Mouse (Mus musculus): ENCODE data around the gene Cd46. TPM values are rescaled to one million over a fixed set of nuclear protein-coding genes. Genes with fewer than 3 reads are reported as not detected.
A peak's percentile ranks its signal among the peaks of the same experiment; 100 is the strongest.

Cd46 gene
- polyA plus RNA-seq, 1 experiment from 2014 or later: 0.70 TPM

- no peak for TF ChIP-seq EP300 (optimal IDR thresholded peaks at IDR 0.05)
- TF ChIP-seq CTCF (IDR thresholded peaks at IDR 0.05; ENCODE audit: low read depth): no peak
- Histone ChIP-seq H3K4me1 (replicated peaks; ENCODE audit: control insufficient read depth, insufficient read depth) (no peaks in the 10 kb centered on the region), H3K9ac (ENCODE audit: low read length) (no peak overlapping the region), H3K4me3 (ENCODE audit: low read depth, low read length) (no peak overlapping the region), H3K9me3 (ENCODE audit: control insufficient read depth, low read length) (no peaks in the 10 kb centered on the region), H3K27me3 (ENCODE audit: control insufficient read depth, insufficient read depth, low read length) (no peaks in the 10 kb centered on the region), H3K4me2 (replicated peaks; ENCODE audit: low read depth) (no peak overlapping the region), H3K36me3 (ENCODE audit: control insufficient read depth, insufficient read depth, low read length) (no peaks in the 10 kb centered on the region), H3K27ac (replicated peaks) (no peak overlapping the region)
- WGBS: 61% methylated on average over 1 of the region's 1 CpGs
- DNase-seq (ENCODE audit: low spot score) (no peak), ATAC-seq (ENCODE audit: low FRiP score, low TSS enrichment) (no peak)
Measured at GRCm38 (mm10) chr1:195004194-195004593, 87.9 kb downstream of the Cd46 start.

GRCm38 (mm10) chr1:195003328-195003727, 88.7 kb downstream of the Cd46 start:
- H3K9me3 ChIP-seq (ENCODE audit: control insufficient read depth, low read length): no peaks in the 10 kb centered on the region
- no peak overlapping the region for H3K27ac ChIP-seq (replicated peaks)
- no peak for DNase-seq (ENCODE audit: low spot score)
- H3K27me3 ChIP-seq (ENCODE audit: control insufficient read depth, insufficient read depth, low read length): no peaks in the 10 kb centered on the region
- H3K4me1 ChIP-seq (replicated peaks; ENCODE audit: control insufficient read depth, insufficient read depth): no peaks in the 10 kb centered on the region
- TF ChIP-seq CTCF (IDR thresholded peaks at IDR 0.05; ENCODE audit: low read depth) (no peak), EP300 (optimal IDR thresholded peaks at IDR 0.05) (no peak)
- H3K9ac ChIP-seq (ENCODE audit: low read length): no peak overlapping the region
- H3K4me2 ChIP-seq (replicated peaks; ENCODE audit: low read depth): no peak overlapping the region
- ATAC-seq (ENCODE audit: low FRiP score, low TSS enrichment): no peak
- no peak overlapping the region for H3K4me3 ChIP-seq (ENCODE audit: low read depth, low read length)
- no peaks in the 10 kb centered on the region for H3K36me3 ChIP-seq (ENCODE audit: control insufficient read depth, insufficient read depth, low read length)
- WGBS: 77% methylated on average over 4 of the region's 4 CpGs

- Histone ChIP-seq H3K27ac (replicated peaks) (no peak overlapping the region), H3K4me1 (replicated peaks; ENCODE audit: control insufficient read depth, insufficient read depth) (no peaks in the 10 kb centered on the region), H3K4me3 (ENCODE audit: low read depth, low read length) (no peak overlapping the region), H3K27me3 (ENCODE audit: control insufficient read depth, insufficient read depth, low read length) (no peaks in the 10 kb centered on the region), H3K36me3 (ENCODE audit: control insufficient read depth, insufficient read depth, low read length) (no peaks in the 10 kb centered on the region), H3K4me2 (replicated peaks; ENCODE audit: low read depth) (no peak overlapping the region), H3K9ac (ENCODE audit: low read length) (no peak overlapping the region), H3K9me3 (ENCODE audit: control insufficient read depth, low read length) (no peaks in the 10 kb centered on the region)
- DNase-seq (ENCODE audit: low spot score): no peak
- TF ChIP-seq CTCF (IDR thresholded peaks at IDR 0.05; ENCODE audit: low read depth): no peak
- TF ChIP-seq EP300 (optimal IDR thresholded peaks at IDR 0.05): no peak
- 85% methylated on average over 1 of the region's 1 CpGs for WGBS
- no peak for ATAC-seq (ENCODE audit: low FRiP score, low TSS enrichment)
Measured at GRCm38 (mm10) chr1:194998396-194998795, 93.7 kb downstream of the Cd46 start.

- 74% methylated on average over 2 of the region's 2 CpGs for WGBS
- H3K9me3 ChIP-seq (ENCODE audit: control insufficient read depth, low read length): no peaks in the 10 kb centered on the region
- no peak overlapping the region for H3K27ac ChIP-seq (replicated peaks)
- H3K9ac ChIP-seq (ENCODE audit: low read length): no peak overlapping the region
- no peaks in the 10 kb centered on the region for H3K4me1 ChIP-seq (replicated peaks; ENCODE audit: control insufficient read depth, insufficient read depth)
- no peak overlapping the region for H3K4me2 ChIP-seq (replicated peaks; ENCODE audit: low read depth)
- H3K36me3 ChIP-seq (ENCODE audit: control insufficient read depth, insufficient read depth, low read length): no peaks in the 10 kb centered on the region
- peak; percentile 14 for DNase-seq (ENCODE audit: low spot score)
- no peaks in the 10 kb centered on the region for H3K27me3 ChIP-seq (ENCODE audit: control insufficient read depth, insufficient read depth, low read length)
- no peak overlapping the region for H3K4me3 ChIP-seq (ENCODE audit: low read depth, low read length)
- TF ChIP-seq EP300 (optimal IDR thresholded peaks at IDR 0.05): no peak
- no peak for TF ChIP-seq CTCF (IDR thresholded peaks at IDR 0.05; ENCODE audit: low read depth)
- peak; percentile 88 for ATAC-seq (ENCODE audit: low FRiP score, low TSS enrichment)
Measured at GRCm38 (mm10) chr1:194995196-194995595, 96.9 kb downstream of the Cd46 start.

- H3K27ac ChIP-seq (replicated peaks): no peak overlapping the region
- 76% methylated on average over 5 of the region's 5 CpGs for WGBS
- no peak overlapping the region for H3K4me3 ChIP-seq (ENCODE audit: low read depth, low read length)
- no peaks in the 10 kb centered on the region for H3K36me3 ChIP-seq (ENCODE audit: control insufficient read depth, insufficient read depth, low read length)
- H3K27me3 ChIP-seq (ENCODE audit: control insufficient read depth, insufficient read depth, low read length): no peaks in the 10 kb centered on the region
- no peak overlapping the region for H3K4me2 ChIP-seq (replicated peaks; ENCODE audit: low read depth)
- no peaks in the 10 kb centered on the region for H3K9me3 ChIP-seq (ENCODE audit: control insufficient read depth, low read length)
- H3K4me1 ChIP-seq (replicated peaks; ENCODE audit: control insufficient read depth, insufficient read depth): no peaks in the 10 kb centered on the region
- TF ChIP-seq EP300 (optimal IDR thresholded peaks at IDR 0.05): no peak
- TF ChIP-seq CTCF (IDR thresholded peaks at IDR 0.05; ENCODE audit: low read depth): no peak
- ATAC-seq (ENCODE audit: low FRiP score, low TSS enrichment) (no peak), DNase-seq (ENCODE audit: low spot score) (no peak)
- H3K9ac ChIP-seq (ENCODE audit: low read length): no peak overlapping the region
Measured at GRCm38 (mm10) chr1:194994262-194994661, 97.8 kb downstream of the Cd46 start.

GRCm38 (mm10) chr1:194993409-194993988, 98.5 kb downstream of the Cd46 start:
- no peak overlapping the region for H3K9ac ChIP-seq (ENCODE audit: low read length)
- no peak for DNase-seq (ENCODE audit: low spot score)
- no peaks in the 10 kb centered on the region for H3K36me3 ChIP-seq (ENCODE audit: control insufficient read depth, insufficient read depth, low read length)
- H3K27ac ChIP-seq (replicated peaks): no peak overlapping the region
- H3K4me3 ChIP-seq (ENCODE audit: low read depth, low read length): no peak overlapping the region
- H3K4me2 ChIP-seq (replicated peaks; ENCODE audit: low read depth): no peak overlapping the region
- H3K4me1 ChIP-seq (replicated peaks; ENCODE audit: control insufficient read depth, insufficient read depth): no peaks in the 10 kb centered on the region
- no peaks in the 10 kb centered on the region for H3K9me3 ChIP-seq (ENCODE audit: control insufficient read depth, low read length)
- no peak for TF ChIP-seq CTCF (IDR thresholded peaks at IDR 0.05; ENCODE audit: low read depth)
- TF ChIP-seq EP300 (optimal IDR thresholded peaks at IDR 0.05): no peak
- no peaks in the 10 kb centered on the region for H3K27me3 ChIP-seq (ENCODE audit: control insufficient read depth, insufficient read depth, low read length)
- no peak for ATAC-seq (ENCODE audit: low FRiP score, low TSS enrichment)
- WGBS: 48% methylated on average over 1 of the region's 1 CpGs

All from stomach, postnatal 0 days (tissue).